Mouse (Mus musculus) frontal cortex, adult (tissue): ENCODE measurements at regions not wholly inside any gene's neighbourhood (a gene's known extent, or its start where the extent isn't known, plus 50 kb on each side); places are given as distances from the start of the nearest gene placed in this dataset.

ENCODE experiments used
- ATAC-seq: cut with Nextera tagmentation; 2 replicates; pipeline ENCODE4 v1.9.2; 2017; ENCODE audit warnings: mild to moderate bottlenecking, moderate library complexity, mixed read lengths; ENCODE audit not compliant: low TSS enrichment

- no peak for ATAC-seq
These were observed 102.0 kb downstream of the 1810010D01Rik start for GRCm38 (mm10) chr7:145105831-145106493.

DNA sequence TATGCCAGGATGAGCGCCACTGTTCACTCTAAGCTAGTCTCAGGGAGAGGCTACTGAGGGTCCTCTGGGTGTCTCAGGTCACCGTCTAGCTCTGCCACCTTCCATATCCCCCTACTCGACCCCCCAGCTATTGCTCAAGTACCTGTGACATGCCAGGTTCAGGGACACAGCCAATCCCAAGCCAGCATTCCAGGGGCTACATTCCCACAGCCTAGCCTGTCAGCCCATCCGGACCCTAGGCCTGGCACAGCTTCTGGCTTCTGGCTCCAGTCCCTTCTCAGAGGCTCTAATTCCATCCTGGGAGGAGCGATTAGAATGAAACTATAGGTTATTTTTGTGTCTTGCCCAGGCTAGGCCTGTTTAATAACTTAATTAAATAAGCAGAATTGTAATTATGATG, 105.2 kb downstream of the 1810010D01Rik start:
- no peak for ATAC-seq

GRCm38 (mm10) chr7:145102216-145102615, 105.7 kb downstream of the 1810010D01Rik start:
- 0 out of 2 replicates have a peak, but pooled peaks have one; percentile 15 for ATAC-seq

DNA sequence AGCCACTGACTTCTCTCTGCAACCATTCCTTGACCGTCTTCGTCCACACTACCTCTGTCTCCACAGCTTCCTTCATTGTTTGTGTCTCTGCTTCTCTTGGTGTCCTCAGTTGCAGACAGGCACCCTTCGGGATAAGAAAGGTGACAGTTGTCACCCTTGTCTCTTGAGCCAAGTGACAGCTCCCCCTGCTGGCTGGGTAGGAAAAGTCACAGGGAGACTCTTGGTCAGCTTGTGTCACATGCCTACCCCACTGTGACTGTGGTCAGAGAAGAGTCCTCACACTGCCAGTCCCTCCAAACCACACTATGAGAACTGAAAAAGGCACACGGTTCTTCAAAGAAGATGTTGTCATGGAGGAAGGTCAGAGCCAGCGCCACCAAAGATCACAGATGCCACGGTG, 109.6 kb downstream of the 1810010D01Rik start:
- no peak for ATAC-seq

DNA sequence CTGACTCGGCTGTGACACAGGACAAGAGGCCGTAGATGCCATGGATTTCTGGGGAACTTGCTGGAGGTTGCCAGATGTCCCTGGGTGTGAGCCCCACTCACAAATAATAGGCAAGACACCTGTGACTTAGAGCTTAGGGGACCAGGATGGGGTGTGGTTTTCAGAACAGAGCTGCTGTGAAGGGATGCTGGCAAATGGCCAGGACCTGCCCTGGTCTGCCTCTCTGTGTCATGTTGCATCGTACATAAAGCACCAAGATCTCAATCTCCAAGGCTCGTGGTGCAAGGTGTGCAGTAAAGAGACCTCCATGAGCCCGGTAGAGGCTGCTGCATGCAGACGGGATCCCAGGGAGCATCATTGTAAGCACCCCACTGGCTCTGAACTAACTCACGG, 113.8 kb downstream of the 1810010D01Rik start:
- no peak for ATAC-seq

- ATAC-seq: no peak
These were observed 114.3 kb downstream of the 1810010D01Rik start for GRCm38 (mm10) chr7:145093417-145094133.

DNA sequence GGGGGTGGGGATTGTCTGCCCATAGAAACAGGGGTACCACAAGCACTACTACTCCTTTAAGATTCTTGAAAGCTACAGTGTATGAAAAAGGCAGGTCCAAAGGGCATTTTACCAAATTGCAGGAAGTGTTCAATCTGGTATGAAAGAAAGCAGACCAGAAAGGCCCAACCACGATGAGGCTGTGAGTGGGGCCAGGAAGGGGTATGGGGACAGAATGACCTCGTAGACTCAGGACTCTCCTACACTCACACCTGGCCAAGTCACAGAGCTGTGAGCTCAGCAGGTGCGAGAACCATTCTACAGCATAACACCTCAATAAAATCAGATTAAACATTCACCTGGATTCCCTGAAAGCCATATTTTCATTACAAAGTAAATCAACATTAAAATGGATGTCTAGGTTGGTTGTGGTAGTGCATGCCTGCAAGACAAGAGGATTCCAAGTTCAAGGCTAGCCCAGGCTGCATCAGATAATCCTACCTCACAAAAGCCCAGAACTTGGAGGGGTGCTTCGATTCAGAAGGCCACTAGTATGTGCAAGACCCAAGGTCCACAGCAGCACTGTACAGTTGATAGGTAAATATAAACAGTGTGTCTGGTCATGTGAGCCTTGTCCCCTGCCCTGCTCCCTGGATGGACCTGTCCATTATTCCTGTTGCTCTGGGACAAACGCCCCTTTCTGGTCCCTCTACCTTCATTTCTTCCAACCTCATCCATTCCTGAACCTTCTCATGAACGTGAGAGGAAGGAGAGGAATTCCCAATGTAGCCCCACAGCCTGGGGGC, 115.3 kb downstream of the 1810010D01Rik start:
- ATAC-seq: no peak

DNA sequence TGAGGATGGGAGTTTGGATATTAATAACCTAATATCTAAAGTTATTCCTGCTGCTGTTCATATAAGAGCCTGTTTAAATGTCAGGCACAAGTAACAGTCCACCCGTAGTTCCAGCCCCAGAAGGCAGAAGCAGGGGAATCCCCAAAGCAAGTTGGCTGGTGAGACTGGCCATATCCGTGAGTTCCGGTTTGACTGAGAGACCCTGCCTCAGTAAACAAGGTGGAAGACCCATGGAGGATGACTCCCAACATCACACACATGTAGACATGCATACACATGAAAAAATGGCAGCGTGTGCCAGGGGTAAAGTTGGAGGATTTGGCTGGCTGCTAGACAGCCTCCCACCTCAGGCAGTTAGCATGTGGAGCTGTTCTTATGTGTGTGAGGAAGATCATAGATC, 117.1 kb downstream of the 1810010D01Rik start:
- no peak for ATAC-seq

DNA sequence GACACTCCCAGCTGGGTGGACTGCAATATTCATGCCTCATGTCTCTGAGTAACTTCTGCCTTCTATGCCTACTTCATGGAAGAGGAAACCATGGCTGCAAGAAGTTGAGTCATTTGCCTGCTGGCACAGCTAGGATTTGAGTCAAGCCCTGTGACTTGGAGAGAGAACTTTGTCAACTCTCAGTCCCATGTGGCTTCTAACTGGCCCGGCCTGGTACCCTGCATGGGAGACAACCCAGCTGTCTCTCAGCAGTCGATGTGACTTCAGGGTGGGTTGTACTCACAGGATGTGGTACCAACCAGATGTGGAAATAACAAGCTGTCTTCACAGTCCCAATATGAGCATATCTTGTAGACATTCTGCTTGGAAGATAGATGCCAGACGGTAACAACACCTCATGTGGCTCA, 118.6 kb downstream of the 1810010D01Rik start:
- ATAC-seq: no peak

- no peak for ATAC-seq
These were observed 119.3 kb downstream of the 1810010D01Rik start for GRCm38 (mm10) chr7:145088655-145089054.

GRCm38 (mm10) chr7:145087790-145088189, 120.1 kb downstream of the 1810010D01Rik start:
- no peak for ATAC-seq

DNA sequence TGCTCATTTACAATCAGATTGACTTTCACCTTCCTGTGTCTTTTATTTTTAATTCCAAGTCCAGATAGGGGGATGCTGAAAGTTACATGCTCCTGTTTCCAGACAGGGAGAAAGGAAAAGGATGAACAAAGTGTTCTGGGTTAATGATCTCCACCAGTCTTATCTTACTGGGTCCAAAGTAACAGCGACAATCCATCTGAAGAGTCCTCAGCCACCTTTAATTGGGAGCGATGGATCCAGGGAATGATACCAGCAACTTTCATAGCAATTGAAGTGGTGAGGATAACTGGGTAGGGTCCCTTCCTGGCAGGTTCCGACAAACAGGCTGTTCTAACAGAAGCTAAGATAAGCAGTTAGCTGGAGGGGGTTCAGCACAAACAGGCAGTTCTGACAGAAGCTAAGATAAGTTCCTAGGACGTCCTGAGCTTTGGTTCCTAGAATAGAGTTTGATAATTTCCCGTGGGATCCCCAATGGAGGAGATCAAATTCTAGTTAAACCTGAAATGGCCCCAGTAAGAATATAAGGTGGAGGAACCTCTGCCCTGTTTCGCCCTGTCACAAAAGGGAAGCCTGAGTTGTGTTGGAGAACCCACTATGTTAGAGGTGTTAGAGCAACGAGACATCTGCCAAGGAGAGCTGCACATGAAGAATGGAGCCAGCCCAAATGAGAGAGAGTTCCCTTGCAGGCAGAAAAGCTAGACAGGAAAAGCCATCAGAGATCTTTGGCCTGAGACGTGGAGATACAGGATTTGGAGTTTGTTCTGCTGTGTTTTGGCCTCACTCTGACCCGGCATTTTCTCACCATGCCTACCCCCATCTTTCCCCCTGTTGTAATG, 124.8 kb downstream of the 1810010D01Rik start:
- ATAC-seq: no peak

GRCm38 (mm10) chr7:145071996-145072790, 132.5 kb upstream of the Ccnd1 start:
- no peak for ATAC-seq

DNA sequence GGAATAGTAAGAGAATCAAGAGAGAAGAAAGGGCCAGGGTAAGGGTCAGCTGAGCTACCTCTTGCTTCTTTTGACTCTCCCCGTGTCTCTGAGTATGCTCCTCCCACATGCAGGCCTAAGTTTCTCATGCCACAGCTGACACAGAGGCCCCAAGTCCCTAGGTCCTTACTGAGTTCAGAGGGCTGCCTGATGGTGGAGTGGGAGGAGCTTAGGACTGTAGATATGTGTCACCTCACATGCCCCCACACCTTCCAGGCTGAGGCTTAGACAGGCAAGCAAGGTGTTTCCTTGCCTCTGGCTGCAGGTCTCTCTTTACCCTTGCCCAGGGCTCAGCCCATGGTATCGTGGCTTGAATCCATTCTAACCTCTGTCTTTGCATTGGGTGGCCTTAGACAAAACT, 131.8 kb upstream of the Ccnd1 start:
- ATAC-seq: no peak

GRCm38 (mm10) chr7:145067366-145067765, 127.6 kb upstream of the Ccnd1 start:
- no peak for ATAC-seq

DNA sequence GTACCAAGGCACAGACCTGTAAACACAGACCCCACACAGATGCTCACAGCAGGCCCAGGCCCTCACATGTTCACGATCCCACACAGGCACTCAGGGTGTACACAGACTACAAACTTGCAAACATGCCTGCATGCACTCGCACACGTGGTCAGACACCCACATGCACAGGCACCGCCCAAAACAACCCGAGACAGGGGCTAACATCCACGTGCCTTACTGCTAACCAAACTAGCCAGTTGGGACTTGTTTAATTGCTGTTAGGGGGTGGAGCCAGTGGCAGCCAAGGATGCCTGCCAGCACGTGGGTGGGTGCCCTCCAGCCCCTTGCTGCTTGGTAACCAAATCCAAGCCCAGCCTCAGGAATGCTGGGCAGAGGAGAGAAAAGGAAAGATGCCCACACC, 116.6 kb upstream of the Ccnd1 start:
- ATAC-seq: no peak

GRCm38 (mm10) chr7:145051616-145052015, 111.9 kb upstream of the Ccnd1 start:
- ATAC-seq: no peak

- ATAC-seq: no peak
These were observed 111.0 kb upstream of the Ccnd1 start for GRCm38 (mm10) chr7:145050729-145051128.

DNA sequence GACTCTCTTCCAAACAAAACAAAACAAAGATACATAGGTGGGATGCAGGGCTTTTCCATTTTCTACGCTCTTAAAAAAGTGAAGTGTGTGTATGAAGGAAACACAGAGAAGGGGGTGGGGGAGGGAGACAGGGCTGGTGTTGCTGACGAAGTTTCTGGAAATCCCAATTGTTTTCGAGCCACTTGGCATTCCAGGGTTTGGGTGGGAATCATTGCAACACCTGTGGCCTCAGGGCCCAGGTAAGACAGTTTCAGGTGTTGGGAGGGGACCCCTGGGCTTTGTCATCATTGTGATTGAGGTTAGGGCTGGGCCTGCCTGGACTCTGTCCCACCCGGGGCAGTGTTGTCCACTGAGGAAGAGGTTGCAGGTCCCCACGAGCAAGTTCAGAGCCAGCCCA, 108.8 kb upstream of the Ccnd1 start:
- ATAC-seq: no peak

GRCm38 (mm10) chr7:145047771-145048480, 108.2 kb upstream of the Ccnd1 start:
- ATAC-seq: no peak
